Mouse (Mus musculus): ENCODE data around the gene H2-T3. TPM values are rescaled to one million over a fixed set of nuclear protein-coding genes. Genes with fewer than 3 reads are reported as not detected.
"Not testable (repeated sequence)": the region's sequence is repeated elsewhere in the genome, so short reads cannot be mapped to it uniquely, and the experiment has no call there.

Gene H2-T3
- polyA plus RNA-seq, 1 experiment from 2014 or later: not detected

DNA sequence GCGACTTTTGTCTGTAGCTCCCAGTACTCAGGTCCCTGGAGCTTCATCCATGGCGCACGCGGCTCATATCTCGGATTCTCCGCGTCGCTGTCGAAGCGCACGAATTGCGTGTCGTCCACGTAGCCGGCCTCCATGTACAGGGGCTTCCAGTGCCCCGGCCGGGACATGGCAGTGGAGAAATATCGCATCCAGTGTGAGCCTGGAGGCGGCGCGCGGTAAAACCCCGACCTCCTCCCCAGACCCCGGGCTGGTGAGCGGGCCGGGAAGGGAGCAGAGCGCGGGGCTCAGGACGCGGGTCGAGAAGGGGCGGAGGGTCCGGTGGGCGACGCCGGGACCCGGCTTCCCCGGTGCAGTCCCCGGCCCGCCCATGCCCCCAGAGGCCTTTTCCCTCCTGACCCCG, 15.8 kb upstream of the H2-T3 start:
- H3K4me1 ChIP-seq: peaks cover 9% of the 10 kb centered on the region; the same call in 1 of the 2 replicates
- no peak overlapping the region for H3K27ac ChIP-seq (replicated peaks)
- H3K4me3 ChIP-seq: peak overlapping the region; percentile 34
- peak overlapping the region; percentile 29; the same call in 1 of the 2 replicates for H3K9ac ChIP-seq (replicated peaks)
- H3K27me3 ChIP-seq: peaks cover 63% of the 10 kb centered on the region
- no peaks in the 10 kb centered on the region for H3K36me3 ChIP-seq
- no peak for ATAC-seq (ENCODE audit: low FRiP score, low read depth)
- no peaks in the 10 kb centered on the region for H3K9me3 ChIP-seq
- WGBS: under 1% methylated on average over 39 of the region's 41 CpGs
- peak overlapping the region; percentile 51 for H3K4me2 ChIP-seq (replicated peaks)

GRCm38 (mm10) chr17:36205456-36205855, 15.4 kb upstream of the H2-T3 start:
- under 1% methylated on average over 15 of the region's 15 CpGs for WGBS
- ATAC-seq (ENCODE audit: low FRiP score, low read depth): no peak
- Histone ChIP-seq H3K9ac (replicated peaks) (no peak overlapping the region), H3K27me3 (peaks cover 62% of the 10 kb centered on the region), H3K4me2 (replicated peaks) (peak overlapping the region; percentile 51), H3K27ac (replicated peaks) (no peak overlapping the region), H3K4me1 (peaks cover 9% of the 10 kb centered on the region; the same call in 1 of the 2 replicates), H3K36me3 (no peaks in the 10 kb centered on the region), H3K9me3 (no peaks in the 10 kb centered on the region), H3K4me3 (peak overlapping the region; percentile 34)

DNA sequence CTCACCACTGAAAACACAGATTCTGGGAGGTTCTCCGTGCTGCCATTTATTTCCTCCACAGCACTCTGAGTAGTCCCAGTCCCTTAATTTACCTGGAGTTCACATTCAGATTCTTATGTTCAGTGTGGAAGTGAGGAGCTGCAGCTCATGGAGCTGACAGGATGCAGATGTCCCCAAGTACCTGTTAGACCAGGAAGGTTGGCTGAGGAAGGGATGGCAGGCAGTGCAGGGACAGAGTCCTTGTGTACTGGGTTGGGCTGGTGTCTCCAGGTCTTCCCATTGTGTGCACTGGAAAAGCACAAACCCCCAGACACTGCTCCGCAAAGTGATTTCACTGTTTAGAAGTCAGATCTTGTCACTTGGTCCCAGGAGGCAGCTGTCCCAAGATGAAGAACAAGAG, 11.8 kb upstream of the H2-T3 start:
- H3K4me3 ChIP-seq: no peak overlapping the region
- H3K27me3 ChIP-seq: peaks cover 43% of the 10 kb centered on the region
- no peak overlapping the region for H3K9ac ChIP-seq (replicated peaks)
- H3K4me1 ChIP-seq: peaks cover 9% of the 10 kb centered on the region; the same call in 1 of the 2 replicates
- H3K9me3 ChIP-seq: no peaks in the 10 kb centered on the region
- no peak for ATAC-seq (ENCODE audit: low FRiP score, low read depth)
- no peaks in the 10 kb centered on the region for H3K36me3 ChIP-seq
- H3K27ac ChIP-seq (replicated peaks): no peak overlapping the region
- 86% methylated on average over 2 of the region's 2 CpGs for WGBS
- no peak overlapping the region for H3K4me2 ChIP-seq (replicated peaks)

GRCm38 (mm10) chr17:36198317-36198716, 8.2 kb upstream of the H2-T3 start:
- Histone ChIP-seq H3K4me3 (no peak overlapping the region), H3K4me2 (replicated peaks) (no peak overlapping the region), H3K9me3 (no peaks in the 10 kb centered on the region), H3K27ac (replicated peaks) (no peak overlapping the region), H3K9ac (replicated peaks) (no peak overlapping the region), H3K4me1 (no peaks in the 10 kb centered on the region), H3K36me3 (no peaks in the 10 kb centered on the region), H3K27me3 (peaks cover 32% of the 10 kb centered on the region)
- WGBS: 16% methylated on average over 5 of the region's 5 CpGs
- ATAC-seq (ENCODE audit: low FRiP score, low read depth): no peak

DNA sequence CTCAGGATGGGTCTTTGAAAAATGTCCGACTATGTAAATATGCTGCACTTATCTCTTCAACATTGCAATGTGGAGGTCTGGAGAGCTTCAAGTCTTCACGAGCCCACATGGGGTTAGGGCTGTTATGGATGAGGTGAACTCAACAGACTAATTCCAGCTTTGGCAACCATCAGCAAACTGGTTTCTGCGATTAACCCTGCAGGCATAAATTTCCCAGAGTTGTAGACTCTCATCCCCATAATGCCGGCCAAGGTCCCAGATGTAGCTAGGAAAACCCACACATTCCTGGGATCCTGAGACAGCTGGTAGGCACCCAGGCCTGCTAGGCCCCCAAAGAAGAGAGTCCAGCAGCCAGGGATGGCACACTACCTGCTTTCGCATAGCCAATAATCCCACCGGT, 4.4 kb upstream of the H2-T3 start:
- ATAC-seq (ENCODE audit: low FRiP score, low read depth): no peak
- H3K4me3 ChIP-seq: no peak overlapping the region
- no peak overlapping the region for H3K4me2 ChIP-seq (replicated peaks)
- H3K27me3 ChIP-seq: peaks cover 46% of the 10 kb centered on the region
- H3K36me3 ChIP-seq: no peaks in the 10 kb centered on the region
- no peaks in the 10 kb centered on the region for H3K4me1 ChIP-seq
- H3K9me3 ChIP-seq: no peaks in the 10 kb centered on the region
- H3K9ac ChIP-seq (replicated peaks): no peak overlapping the region
- WGBS: 82% methylated on average over 6 of the region's 6 CpGs
- no peak overlapping the region for H3K27ac ChIP-seq (replicated peaks)

DNA sequence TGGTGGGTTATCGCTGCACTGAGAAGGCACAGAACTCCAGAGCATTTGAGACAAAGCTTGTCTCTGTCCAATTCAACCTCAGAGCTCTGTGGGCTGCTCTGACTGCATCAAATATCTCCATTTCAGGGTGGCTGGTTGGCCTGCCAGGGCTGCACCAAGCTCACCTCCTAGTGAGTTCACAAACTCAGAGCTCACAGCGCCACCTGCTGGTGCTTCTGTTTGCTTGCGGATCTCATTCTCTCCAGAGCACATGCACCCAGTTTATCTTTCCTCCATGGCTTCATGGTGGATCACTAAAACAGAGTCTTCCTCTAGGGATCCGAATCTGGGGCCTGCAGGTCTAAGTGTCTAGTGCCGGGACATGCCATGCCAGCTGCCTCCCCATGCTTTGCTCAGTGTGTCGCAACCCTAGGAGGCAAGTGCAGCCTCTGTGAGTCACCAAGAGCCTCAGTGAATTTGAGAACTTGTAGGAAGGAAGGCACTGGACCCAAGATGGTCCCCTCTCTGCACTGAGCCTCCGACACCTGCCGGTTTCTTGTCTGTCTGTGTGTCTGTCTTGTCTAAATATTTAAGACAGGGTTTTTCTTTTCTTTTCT, 3.6 kb upstream of the H2-T3 start:
- 33% methylated on average over 8 of the region's 8 CpGs for WGBS
- Histone ChIP-seq H3K9ac (replicated peaks) (no peak overlapping the region), H3K36me3 (no peaks in the 10 kb centered on the region), H3K9me3 (no peaks in the 10 kb centered on the region), H3K4me2 (replicated peaks) (no peak overlapping the region), H3K27ac (replicated peaks) (no peak overlapping the region), H3K4me3 (no peak overlapping the region), H3K27me3 (peaks cover 49% of the 10 kb centered on the region), H3K4me1 (no peaks in the 10 kb centered on the region)
- ATAC-seq (ENCODE audit: low FRiP score, low read depth): peak; percentile 19; the same call in 1 of the 2 replicates

DNA sequence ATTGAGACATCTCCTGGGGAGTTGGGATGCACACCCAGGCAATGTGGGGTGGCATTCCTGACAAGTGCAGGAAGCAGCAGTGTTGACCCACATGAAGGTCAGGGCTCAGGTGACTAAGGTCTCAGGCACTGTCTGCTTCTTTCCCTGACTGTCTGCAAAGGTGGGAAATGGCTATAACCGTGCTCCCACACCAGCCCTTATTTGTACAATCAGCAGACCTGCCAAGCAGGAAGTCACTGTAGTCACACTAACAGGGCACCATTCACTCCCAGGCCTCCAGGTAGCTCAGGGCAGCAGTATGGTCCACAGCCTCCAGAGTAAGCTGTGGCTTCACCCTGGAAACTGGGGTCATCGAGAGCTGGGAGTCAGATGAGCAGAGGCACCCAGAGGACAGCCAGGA, 2.3 kb upstream of the H2-T3 start:
- ATAC-seq (ENCODE audit: low FRiP score, low read depth): no peak
- WGBS: 73% methylated on average over 2 of the region's 2 CpGs

GRCm38 (mm10) chr17:36189491-36190168, 457 bp downstream of the H2-T3 start:
- Histone ChIP-seq H3K27me3 (peaks cover 39% of the 10 kb centered on the region), H3K9ac (replicated peaks) (no peak overlapping the region), H3K36me3 (no peaks in the 10 kb centered on the region), H3K9me3 (no peaks in the 10 kb centered on the region), H3K27ac (replicated peaks) (no peak overlapping the region), H3K4me2 (replicated peaks) (no peak overlapping the region), H3K4me1 (no peaks in the 10 kb centered on the region), H3K4me3 (no peak overlapping the region)
- ATAC-seq (ENCODE audit: low FRiP score, low read depth): no peak
- WGBS: 41% methylated on average over 18 of the region's 18 CpGs

More for the DNA sequence above, 2.3 kb upstream of the H2-T3 start:
- Histone ChIP-seq H3K27me3 (peaks cover 47% of the 10 kb centered on the region), H3K4me3 (no peak overlapping the region), H3K4me1 (no peaks in the 10 kb centered on the region), H3K9me3 (no peaks in the 10 kb centered on the region), H3K36me3 (no peaks in the 10 kb centered on the region), H3K4me2 (replicated peaks) (no peak overlapping the region), H3K27ac (replicated peaks) (no peak overlapping the region), H3K9ac (replicated peaks) (no peak overlapping the region)

GRCm38 (mm10) chr17:36187540-36187939, 2.5 kb downstream of the H2-T3 start:
- H3K4me3 ChIP-seq: no peak overlapping the region
- H3K27me3 ChIP-seq: peaks cover 31% of the 10 kb centered on the region
- no peaks in the 10 kb centered on the region for H3K36me3 ChIP-seq
- no peak overlapping the region for H3K4me2 ChIP-seq (replicated peaks)
- no peaks in the 10 kb centered on the region for H3K9me3 ChIP-seq
- 69% methylated on average over 3 of the region's 3 CpGs for WGBS
- no peak overlapping the region for H3K27ac ChIP-seq (replicated peaks)
- no peak for ATAC-seq (ENCODE audit: low FRiP score, low read depth)
- H3K9ac ChIP-seq (replicated peaks): no peak overlapping the region
- H3K4me1 ChIP-seq: no peaks in the 10 kb centered on the region

DNA sequence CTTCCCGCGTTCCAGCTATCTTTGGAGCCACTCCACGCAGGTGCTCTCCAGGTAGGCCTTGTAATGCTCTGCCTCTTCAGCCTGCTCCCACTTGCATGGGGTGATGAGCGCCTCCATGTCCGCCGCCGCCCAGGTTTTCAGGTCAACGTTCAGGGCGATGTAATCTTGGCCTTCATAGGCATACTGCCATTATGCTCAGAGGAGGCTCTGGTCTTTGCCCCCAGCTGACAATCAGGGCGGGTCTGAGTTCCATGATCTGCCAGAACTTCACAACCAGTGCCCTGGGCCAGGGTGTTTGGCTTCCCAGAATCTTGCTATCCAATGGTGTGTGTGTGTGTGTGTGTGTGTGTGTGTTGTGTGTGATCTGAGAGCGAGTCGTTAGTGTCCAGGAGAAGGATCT, 7.9 kb downstream of the H2-T3 start:
- no peaks in the 10 kb centered on the region for H3K9me3 ChIP-seq
- peaks cover 34% of the 10 kb centered on the region for H3K27me3 ChIP-seq
- H3K27ac ChIP-seq (replicated peaks): no peak overlapping the region
- H3K4me1 ChIP-seq: no peaks in the 10 kb centered on the region
- no peak overlapping the region for H3K9ac ChIP-seq (replicated peaks)
- no peak overlapping the region for H3K4me3 ChIP-seq
- WGBS: 74% methylated on average over 12 of the region's 12 CpGs
- ATAC-seq (ENCODE audit: low FRiP score, low read depth): no peak
- no peaks in the 10 kb centered on the region for H3K36me3 ChIP-seq
- H3K4me2 ChIP-seq (replicated peaks): no peak overlapping the region

DNA sequence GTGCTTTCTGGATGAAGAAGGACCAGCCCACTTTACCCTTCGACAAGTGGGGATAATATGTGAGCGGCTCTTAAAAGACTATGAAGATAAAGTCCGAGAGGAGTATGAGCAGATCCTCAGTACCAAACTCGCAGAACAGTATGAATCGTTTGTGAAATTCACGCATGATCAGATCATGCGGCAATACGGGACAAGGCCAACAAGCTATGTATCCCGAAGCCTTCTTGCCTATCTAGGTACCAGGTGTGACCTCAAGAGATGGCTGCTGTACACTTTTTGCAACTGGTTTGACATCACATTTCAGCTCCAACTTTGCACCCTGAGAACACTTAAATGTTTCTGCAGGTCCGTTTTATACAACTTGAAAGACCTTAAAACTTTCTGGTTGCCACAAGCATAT, 10.6 kb downstream of the H2-T3 start:
- Histone ChIP-seq H3K4me3 (peak overlapping the region; percentile 41), H3K4me2 (replicated peaks) (peak overlapping the region; percentile 59), H3K27me3 (peaks cover 34% of the 10 kb centered on the region)
- H3K9me3 ChIP-seq; H3K27ac ChIP-seq (replicated peaks); H3K9ac ChIP-seq (replicated peaks); ATAC-seq (ENCODE audit: low FRiP score, low read depth); H3K36me3 ChIP-seq; H3K4me1 ChIP-seq: not testable (repeated sequence)
- WGBS: 10% methylated on average over 10 of the region's 10 CpGs

DNA sequence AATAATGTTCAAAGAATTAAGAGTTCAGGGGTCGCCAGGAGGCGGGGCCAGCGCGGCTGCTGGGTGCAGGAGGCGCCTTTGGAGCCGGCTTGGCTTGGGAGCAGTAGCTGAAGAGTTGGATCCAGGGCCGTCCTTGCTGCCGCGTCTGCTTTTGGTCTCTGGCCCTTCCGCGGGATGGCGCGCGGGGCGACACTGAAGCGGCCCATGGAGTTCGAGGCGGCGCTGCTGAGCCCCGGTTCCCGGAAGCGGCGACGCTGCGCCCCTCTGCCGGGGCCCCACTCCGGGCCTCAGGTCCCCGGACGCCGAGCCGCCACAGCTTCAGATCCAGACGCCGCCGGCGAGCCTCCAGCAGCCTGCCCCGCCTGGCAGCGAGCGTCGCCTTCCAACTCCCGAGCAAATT, 11.1 kb downstream of the H2-T3 start:
- H3K4me1 ChIP-seq; H3K9ac ChIP-seq (replicated peaks); H3K9me3 ChIP-seq; H3K36me3 ChIP-seq; H3K27ac ChIP-seq (replicated peaks): not testable (repeated sequence)
- Histone ChIP-seq H3K4me3 (peak overlapping the region; percentile 41), H3K4me2 (replicated peaks) (peak overlapping the region; percentile 59), H3K27me3 (peaks cover 34% of the 10 kb centered on the region)
- peak; percentile 69; the same call in 1 of the 2 replicates for ATAC-seq (ENCODE audit: low FRiP score, low read depth)
- WGBS: under 1% methylated on average over 40 of the region's 40 CpGs
